Mouse (Mus musculus) bone marrow, adult 2 months (tissue): ENCODE results near the gene Dct.

Experiments
- CTCF ChIP-seq: fragments of 200-500 bp; IDR thresholded peaks from 2 replicates; pipeline ENCODE4 v1.5.1; 2011; ENCODE audit warnings: low read length, control low read depth; ENCODE audit not compliant: control insufficient read depth, insufficient read depth
- POLR2A ChIP-seq: fragments of 200-500 bp; IDR thresholded peaks from 2 replicates; pipeline ENCODE4 v1.6.1; 2011; ENCODE audit warnings: low read depth, mild to moderate bottlenecking, control low read depth, low read length, borderline replicate concordance; ENCODE audit not compliant: control insufficient read depth

- TF ChIP-seq POLR2A (no peak), CTCF (no peak)
These were observed 2.3 kb downstream of the Dct start for GRCm38 (mm10) chr14:118049648-118050238.
